Mouse (Mus musculus) bone marrow macrophage, adult 2 months (primary cell): Measurements from ENCODE around the gene Krt19.

Source experiments
- CTCF ChIP-seq: IDR thresholded peaks from 2 replicates; pipeline ENCODE4 v1.5.1; 2012; ENCODE audit warnings: low read depth, mild to moderate bottlenecking, low read length, moderate library complexity
- POLR2A ChIP-seq: IDR thresholded peaks from 2 replicates; pipeline ENCODE4 v1.6.1; 2012; ENCODE audit warnings: mild to moderate bottlenecking, low read depth, low read length, borderline replicate concordance

- TF ChIP-seq CTCF (no peak), POLR2A (no peak)
Observed at GRCm38 (mm10) chr11:100124901-100125300, 23.6 kb downstream of the Krt19 start.
